Mouse (Mus musculus): ENCODE measurements around the gene Tspan17.

GRCm38 (mm10) chr13:54844579-54844978 lies 55.4 kb downstream of the Tspan17 start:
- no peak for TF ChIP-seq POLR2A (IDR thresholded peaks at IDR 0.05; ENCODE audit: insufficient read depth, low read depth, low read length)
- no peak for TF ChIP-seq CTCF (IDR thresholded peaks at IDR 0.05; ENCODE audit: insufficient read depth, low read depth, low read length)
